Mouse (Mus musculus): Measurements from ENCODE around the gene Hydin. TPM values are rescaled to one million over a fixed set of nuclear protein-coding genes. Genes with fewer than 3 reads are reported as not detected.

Hydin gene
- polyA plus RNA-seq, 2 experiments = 0.01 TPM; not detected in 1

GRCm38 (mm10) chr8:110654075-110655060 is 387.6 kb downstream of the Hydin start:
- WGBS = 87% methylated on average over 9 of the region's 9 CpGs
- Histone ChIP-seq H3K27ac (replicated peaks; ENCODE audit: low read depth, low read length) (no peak overlapping the region), H3K9ac (ENCODE audit: low read depth, low read length, severe bottlenecking) (no peak overlapping the region), H3K27me3 (ENCODE audit: control insufficient read depth, insufficient read depth, low read length) (no peaks in the 10 kb centered on the region), H3K4me3 (replicated peaks; ENCODE audit: low read length) (no peak overlapping the region), H3K4me2 (replicated peaks; ENCODE audit: low read depth, low read length, severe bottlenecking) (no peak overlapping the region), H3K9me3 (ENCODE audit: control insufficient read depth, low read length) (no peaks in the 10 kb centered on the region), H3K36me3 (ENCODE audit: control insufficient read depth, insufficient read depth, low read length) (peaks cover 13% of the 10 kb centered on the region; the same call in 1 of the 2 replicates), H3K4me1 (ENCODE audit: control insufficient read depth, insufficient read depth, low read length) (no peaks in the 10 kb centered on the region)
- no peak for TF ChIP-seq POLR2A (IDR thresholded peaks at IDR 0.05; ENCODE audit: borderline replicate concordance, extremely low read depth, insufficient read depth, insufficient read length)
- DNase-seq (ENCODE audit: low spot score) (no peak), ATAC-seq (ENCODE audit: low FRiP score, low read depth) (no peak)

- no peak overlapping the region for H3K27ac ChIP-seq (replicated peaks; ENCODE audit: low read depth, low read length)
- H3K9me3 ChIP-seq (ENCODE audit: control insufficient read depth, low read length) = no peaks in the 10 kb centered on the region
- H3K36me3 ChIP-seq (ENCODE audit: control insufficient read depth, insufficient read depth, low read length) = peaks cover 17% of the 10 kb centered on the region
- WGBS = 100% methylated on average over 1 of the region's 1 CpGs
- no peak for TF ChIP-seq POLR2A (IDR thresholded peaks at IDR 0.05; ENCODE audit: borderline replicate concordance, extremely low read depth, insufficient read depth, insufficient read length)
- H3K27me3 ChIP-seq (ENCODE audit: control insufficient read depth, insufficient read depth, low read length) = no peaks in the 10 kb centered on the region
- H3K4me2 ChIP-seq (replicated peaks; ENCODE audit: low read depth, low read length, severe bottlenecking) = no peak overlapping the region
- DNase-seq (ENCODE audit: low spot score) = no peak
- no peak for ATAC-seq (ENCODE audit: low FRiP score, low read depth)
- H3K9ac ChIP-seq (ENCODE audit: low read depth, low read length, severe bottlenecking) = no peak overlapping the region
- no peak overlapping the region for H3K4me3 ChIP-seq (replicated peaks; ENCODE audit: low read length)
- no peaks in the 10 kb centered on the region for H3K4me1 ChIP-seq (ENCODE audit: control insufficient read depth, insufficient read depth, low read length)
These were observed 389.1 kb downstream of the Hydin start for GRCm38 (mm10) chr8:110655827-110656226.

- no peak overlapping the region for H3K9ac ChIP-seq (ENCODE audit: low read depth, low read length, severe bottlenecking)
- H3K27me3 ChIP-seq (ENCODE audit: control insufficient read depth, insufficient read depth, low read length) = no peaks in the 10 kb centered on the region
- WGBS = 98% methylated on average over 2 of the region's 2 CpGs
- H3K27ac ChIP-seq (replicated peaks; ENCODE audit: low read depth, low read length) = no peak overlapping the region
- H3K4me3 ChIP-seq (replicated peaks; ENCODE audit: low read length) = no peak overlapping the region
- no peaks in the 10 kb centered on the region for H3K9me3 ChIP-seq (ENCODE audit: control insufficient read depth, low read length)
- no peak overlapping the region for H3K4me2 ChIP-seq (replicated peaks; ENCODE audit: low read depth, low read length, severe bottlenecking)
- DNase-seq (ENCODE audit: low spot score) = no peak
- no peaks in the 10 kb centered on the region for H3K4me1 ChIP-seq (ENCODE audit: control insufficient read depth, insufficient read depth, low read length)
- H3K36me3 ChIP-seq (ENCODE audit: control insufficient read depth, insufficient read depth, low read length) = peaks cover 13% of the 10 kb centered on the region
- ATAC-seq (ENCODE audit: low FRiP score, low read depth) = no peak
- no peak for TF ChIP-seq POLR2A (IDR thresholded peaks at IDR 0.05; ENCODE audit: borderline replicate concordance, extremely low read depth, insufficient read depth, insufficient read length)
These were observed 390.9 kb downstream of the Hydin start for GRCm38 (mm10) chr8:110657661-110658060.

Small RNAs within 50 kb of the gene (microRNA-seq; reads per million reads assigned to microRNA genes)
- not detected for gene Gm44489
- gene Gm47306 = not detected

Other genes starting within 250 kb of the Hydin start
- gene Chst4, start 227.2 kb upstream of the Hydin start, polyA plus RNA-seq (2012; rRNA removed) = 0.06 TPM in 1 of 2 replicates, not detected in the other
- not detected in 2 replicates for gene Chst4, start 227.2 kb upstream of the Hydin start, polyA plus RNA-seq (2014; fragmentation: Nextera tagmentation; extraction: Ambion mirVana)
- gene Zfp612, start 187.2 kb upstream of the Hydin start, polyA plus RNA-seq (2012; rRNA removed) = 7.5 and 7.8 TPM in 2 replicates
- 8.5 and 8.8 TPM in 2 replicates for gene Zfp612, start 187.2 kb upstream of the Hydin start, polyA plus RNA-seq (2014; fragmentation: Nextera tagmentation; extraction: Ambion mirVana)
- gene Gm21964, start 165.8 kb upstream of the Hydin start, polyA plus RNA-seq (2012; rRNA removed) = not detected in 2 replicates
- gene Gm21964, start 165.8 kb upstream of the Hydin start, polyA plus RNA-seq (2014; fragmentation: Nextera tagmentation; extraction: Ambion mirVana) = not detected in 2 replicates
- gene Gm17720, start 164.2 kb upstream of the Hydin start, polyA plus RNA-seq (2012; rRNA removed) = not detected in 2 replicates
- not detected in 2 replicates for gene Gm17720, start 164.2 kb upstream of the Hydin start, polyA plus RNA-seq (2014; fragmentation: Nextera tagmentation; extraction: Ambion mirVana)
- 1.3 and 2.2 TPM in 2 replicates for gene Calb2, start 98.8 kb upstream of the Hydin start, polyA plus RNA-seq (2012; rRNA removed)
- gene Calb2, start 98.8 kb upstream of the Hydin start, polyA plus RNA-seq (2014; fragmentation: Nextera tagmentation; extraction: Ambion mirVana) = 4.5 and 5.1 TPM in 2 replicates
- 6.8 and 7.2 TPM in 2 replicates for gene Cmtr2, start 51.3 kb upstream of the Hydin start, polyA plus RNA-seq (2012; rRNA removed)
- 8.1 and 8.6 TPM in 2 replicates for gene Cmtr2, start 51.3 kb upstream of the Hydin start, polyA plus RNA-seq (2014; fragmentation: Nextera tagmentation; extraction: Ambion mirVana)